Mouse (Mus musculus): ENCODE measurements around the gene Pttg1. TPM values are rescaled to one million over a fixed set of nuclear protein-coding genes. Genes with fewer than 3 reads are reported as not detected.

Gene Pttg1
- polyA plus RNA-seq, 1 experiment from 2014 or later, result 101 TPM

DNA sequence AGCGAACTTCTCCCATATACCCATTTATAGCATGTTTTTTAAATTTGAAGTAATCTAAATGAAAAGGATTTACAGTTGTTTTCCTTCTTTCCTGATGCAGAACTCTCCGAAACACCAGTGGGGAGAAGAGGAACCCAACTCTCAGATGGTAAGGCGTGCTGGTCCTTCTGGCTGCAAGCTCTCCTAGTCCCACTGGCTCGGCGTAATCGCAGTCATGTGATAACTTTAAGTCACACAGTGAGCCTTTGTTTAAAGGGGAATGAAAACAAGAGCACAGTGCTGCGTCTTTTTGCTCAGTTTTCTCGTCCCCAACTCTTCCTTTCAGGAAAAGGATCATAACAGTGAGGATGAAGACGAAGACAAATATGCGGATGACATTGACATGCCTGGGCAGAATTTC is 15.1 kb upstream of the Pttg1 start:
- peaks cover 81% of the 10 kb centered on the region for H3K36me3 ChIP-seq
- ATAC-seq (ENCODE audit: insufficient number of reproducible peaks, insufficient read depth, low FRiP score, low TSS enrichment), result no peak
- 88% methylated on average over 10 of the region's 10 CpGs for WGBS
- no peaks in the 10 kb centered on the region for H3K9me3 ChIP-seq
- no peak overlapping the region for H3K4me3 ChIP-seq
- no peaks in the 10 kb centered on the region for H3K4me1 ChIP-seq
- no peak overlapping the region for H3K4me2 ChIP-seq (replicated peaks)
- no peak overlapping the region for H3K9ac ChIP-seq
- no peaks in the 10 kb centered on the region for H3K27me3 ChIP-seq
- H3K27ac ChIP-seq, result no peak overlapping the region

- Histone ChIP-seq H3K9me3 (no peaks in the 10 kb centered on the region), H3K4me1 (peaks cover 7% of the 10 kb centered on the region), H3K36me3 (peaks cover 13% of the 10 kb centered on the region), H3K4me3 (peak overlapping the region; percentile 72), H3K27me3 (no peaks in the 10 kb centered on the region), H3K9ac (peak overlapping the region; percentile 60), H3K27ac (no peak overlapping the region), H3K4me2 (replicated peaks) (peak overlapping the region; percentile 85)
- WGBS, result 5% methylated on average over 9 of the region's 9 CpGs
- peak; percentile 41; the same call in 1 of the 2 replicates for ATAC-seq (ENCODE audit: insufficient number of reproducible peaks, insufficient read depth, low FRiP score, low TSS enrichment)
These were observed 8.0 kb upstream of the Pttg1 start for GRCm38 (mm10) chr11:43434024-43434407.

- Histone ChIP-seq H3K4me1 (peaks cover 7% of the 10 kb centered on the region), H3K4me2 (replicated peaks) (peak within 1 kb of the TSS; percentile 85), H3K27ac (no peak within 1 kb of the TSS), H3K36me3 (peaks cover 9% of the 10 kb centered on the region; the same call in 1 of the 2 replicates), H3K9ac (peak within 1 kb of the TSS; percentile 60), H3K4me3 (peak within 1 kb of the TSS; percentile 72), H3K27me3 (no peaks in the 10 kb centered on the region), H3K9me3 (no peaks in the 10 kb centered on the region)
- peak; percentile 69 for ATAC-seq (ENCODE audit: insufficient number of reproducible peaks, insufficient read depth, low FRiP score, low TSS enrichment)
- WGBS, result 8% methylated on average over 38 of the region's 38 CpGs
These were observed 7.4 kb upstream of the Pttg1 start, which contains the start of gene Slu7 for GRCm38 (mm10) chr11:43433254-43434023. Gene Slu7 (plus strand): TSS chr11:43433744.

DNA sequence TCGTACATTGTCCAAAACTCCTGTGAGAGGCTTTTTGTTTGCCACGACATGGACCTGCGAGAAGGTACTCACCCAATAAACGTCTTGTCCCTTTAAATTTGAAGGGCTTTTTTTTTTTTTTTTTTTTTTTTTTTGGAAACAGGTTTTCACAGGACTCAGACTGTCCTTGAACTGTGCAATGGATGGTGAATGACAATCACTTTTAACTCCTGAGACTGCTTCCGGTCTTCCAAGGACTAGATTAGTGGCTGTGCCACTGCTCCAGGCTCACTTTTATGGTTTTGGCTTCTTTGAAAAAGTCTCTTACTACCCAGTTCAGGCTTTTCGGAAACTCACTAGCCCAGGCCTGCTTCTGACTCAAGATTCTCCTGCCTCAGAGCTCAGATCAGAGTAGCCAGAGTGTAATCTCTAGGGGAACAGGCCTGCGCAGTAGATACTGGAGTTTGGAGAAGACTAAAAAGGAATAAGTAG is 398 bp upstream of the Pttg1 start:
- no peak overlapping the region for H3K9ac ChIP-seq

GRCm38 (mm10) chr11:43425166-43425709 is 813 bp downstream of the Pttg1 start:
- Histone ChIP-seq H3K9me3 (no peaks in the 10 kb centered on the region), H3K36me3 (peaks cover 5% of the 10 kb centered on the region; the same call in 1 of the 2 replicates), H3K27ac (no peak overlapping the region), H3K4me3 (peak overlapping the region; percentile 61; the same call in 1 of the 2 replicates), H3K9ac (no peak overlapping the region), H3K4me1 (peaks cover 6% of the 10 kb centered on the region; the same call in 1 of the 2 replicates), H3K4me2 (replicated peaks) (peak overlapping the region; percentile 51), H3K27me3 (no peaks in the 10 kb centered on the region)
- no peak for ATAC-seq (ENCODE audit: insufficient number of reproducible peaks, insufficient read depth, low FRiP score, low TSS enrichment)
- 92% methylated on average over 9 of the region's 9 CpGs for WGBS

More for the DNA sequence above, 398 bp upstream of the Pttg1 start:
- H3K9me3 ChIP-seq, result no peaks in the 10 kb centered on the region
- ATAC-seq (ENCODE audit: insufficient number of reproducible peaks, insufficient read depth, low FRiP score, low TSS enrichment), result peak; percentile 62; the same call in 1 of the 2 replicates
- WGBS, result 18% methylated on average over 7 of the region's 7 CpGs
- peaks cover 6% of the 10 kb centered on the region; the same call in 1 of the 2 replicates for H3K4me1 ChIP-seq
- peaks cover 5% of the 10 kb centered on the region; the same call in 1 of the 2 replicates for H3K36me3 ChIP-seq
- H3K4me2 ChIP-seq (replicated peaks), result peak overlapping the region; percentile 51
- H3K27me3 ChIP-seq, result no peaks in the 10 kb centered on the region
- H3K4me3 ChIP-seq, result peak overlapping the region; percentile 61
- H3K27ac ChIP-seq, result 0 out of 2 replicates have a peak overlapping the region, but pooled peaks have one; percentile 57

- Histone ChIP-seq H3K9me3 (no peaks in the 10 kb centered on the region), H3K27me3 (no peaks in the 10 kb centered on the region), H3K27ac (no peak overlapping the region), H3K9ac (no peak overlapping the region), H3K36me3 (peaks cover 5% of the 10 kb centered on the region; the same call in 1 of the 2 replicates), H3K4me1 (peaks cover 6% of the 10 kb centered on the region; the same call in 1 of the 2 replicates), H3K4me3 (no peak overlapping the region), H3K4me2 (replicated peaks) (no peak overlapping the region)
- 75% methylated on average over 5 of the region's 5 CpGs for WGBS
- ATAC-seq (ENCODE audit: insufficient number of reproducible peaks, insufficient read depth, low FRiP score, low TSS enrichment), result no peak
These were observed 1.7 kb downstream of the Pttg1 start for GRCm38 (mm10) chr11:43424386-43424785.

DNA sequence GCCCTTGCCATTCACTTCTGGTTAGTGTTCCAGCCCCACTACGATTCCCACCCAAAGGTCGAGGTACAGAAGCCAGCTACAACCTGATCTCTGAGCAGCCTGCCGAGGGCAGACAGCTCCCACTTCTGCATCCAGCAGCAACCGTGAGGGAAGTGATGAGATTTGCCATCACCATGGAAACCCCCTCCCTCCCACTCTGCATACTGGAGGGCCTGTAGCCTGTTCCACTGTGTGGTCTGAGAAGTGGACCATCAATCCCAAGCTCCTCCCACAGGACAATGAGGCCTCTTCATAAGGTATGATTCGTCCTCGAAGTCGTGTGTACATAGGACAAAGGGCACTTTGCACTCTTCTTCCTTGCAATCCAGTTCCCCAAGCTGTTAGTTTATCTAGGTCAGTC is 8.8 kb downstream of the Pttg1 start:
- Histone ChIP-seq H3K9me3 (no peaks in the 10 kb centered on the region), H3K36me3 (no peaks in the 10 kb centered on the region), H3K4me2 (replicated peaks) (no peak overlapping the region), H3K27ac (no peak overlapping the region), H3K4me3 (no peak overlapping the region), H3K9ac (no peak overlapping the region), H3K27me3 (no peaks in the 10 kb centered on the region), H3K4me1 (no peaks in the 10 kb centered on the region)
- 57% methylated on average over 7 of the region's 7 CpGs for WGBS
- no peak for ATAC-seq (ENCODE audit: insufficient number of reproducible peaks, insufficient read depth, low FRiP score, low TSS enrichment)

- Histone ChIP-seq H3K4me1 (no peaks in the 10 kb centered on the region), H3K27ac (no peak overlapping the region), H3K4me3 (no peak overlapping the region), H3K4me2 (replicated peaks) (no peak overlapping the region), H3K36me3 (no peaks in the 10 kb centered on the region), H3K9me3 (no peaks in the 10 kb centered on the region), H3K9ac (no peak overlapping the region), H3K27me3 (no peaks in the 10 kb centered on the region)
- no peak; the same call in 1 of the 2 replicates for ATAC-seq (ENCODE audit: insufficient number of reproducible peaks, insufficient read depth, low FRiP score, low TSS enrichment)
- 24% methylated on average over 14 of the region's 14 CpGs for WGBS
These were observed 13.1 kb downstream of the Pttg1 start for GRCm38 (mm10) chr11:43412771-43413451.

DNA sequence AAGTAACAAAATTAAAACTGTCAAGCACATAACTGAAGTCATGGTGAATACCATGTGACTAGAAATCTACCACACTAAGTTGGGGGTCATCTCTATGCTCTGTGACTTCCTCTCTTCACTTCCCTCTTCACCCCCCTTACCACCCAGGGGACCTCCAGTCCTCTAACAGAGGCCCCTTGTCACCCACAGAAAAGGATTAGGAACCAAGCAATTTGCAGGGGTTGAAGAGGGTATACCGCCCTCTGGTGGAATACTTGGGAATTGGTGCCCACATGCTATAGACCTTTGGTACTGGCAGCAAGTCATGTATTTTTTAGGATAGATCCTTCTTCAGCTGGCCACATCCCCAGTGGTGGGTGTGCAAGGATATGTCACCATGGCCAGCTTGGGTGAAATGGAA is 14.6 kb downstream of the Pttg1 start:
- Histone ChIP-seq H3K9me3 (no peaks in the 10 kb centered on the region), H3K4me2 (replicated peaks) (no peak overlapping the region), H3K36me3 (no peaks in the 10 kb centered on the region), H3K9ac (no peak overlapping the region), H3K4me3 (no peak overlapping the region), H3K27me3 (no peaks in the 10 kb centered on the region), H3K4me1 (no peaks in the 10 kb centered on the region), H3K27ac (no peak overlapping the region)
- no peak for ATAC-seq (ENCODE audit: insufficient number of reproducible peaks, insufficient read depth, low FRiP score, low TSS enrichment)
- WGBS, result 0% methylated on average over 1 of the region's 1 CpGs

GRCm38 (mm10) chr11:43410291-43410690 is 15.8 kb downstream of the Pttg1 start:
- WGBS, result 79% methylated on average over 7 of the region's 7 CpGs

GRCm38 (mm10) chr11:43408888-43409287 is 17.2 kb downstream of the Pttg1 start:
- no peaks in the 10 kb centered on the region for H3K4me1 ChIP-seq
- H3K9me3 ChIP-seq, result 0 out of 2 replicates have a peak, but pooled peaks cover 4% of the 10 kb centered on the region

More at GRCm38 (mm10) chr11:43410291-43410690, 15.8 kb downstream of the Pttg1 start:
- Histone ChIP-seq H3K9ac (no peak overlapping the region), H3K27ac (no peak overlapping the region), H3K4me3 (no peak overlapping the region), H3K4me2 (replicated peaks) (no peak overlapping the region), H3K9me3 (no peaks in the 10 kb centered on the region), H3K27me3 (no peaks in the 10 kb centered on the region), H3K4me1 (no peaks in the 10 kb centered on the region), H3K36me3 (no peaks in the 10 kb centered on the region)
- ATAC-seq (ENCODE audit: insufficient number of reproducible peaks, insufficient read depth, low FRiP score, low TSS enrichment), result no peak

More at GRCm38 (mm10) chr11:43408888-43409287, 17.2 kb downstream of the Pttg1 start:
- no peak for ATAC-seq (ENCODE audit: insufficient number of reproducible peaks, insufficient read depth, low FRiP score, low TSS enrichment)
- no peaks in the 10 kb centered on the region for H3K36me3 ChIP-seq
- H3K27me3 ChIP-seq, result no peaks in the 10 kb centered on the region
- H3K4me3 ChIP-seq, result no peak overlapping the region
- H3K4me2 ChIP-seq (replicated peaks), result no peak overlapping the region
- no peak overlapping the region for H3K27ac ChIP-seq
- no peak overlapping the region for H3K9ac ChIP-seq
- 79% methylated on average over 2 of the region's 2 CpGs for WGBS
